Mouse (Mus musculus) heart, embryonic 14.5 days (tissue): ENCODE measurements at regions not wholly inside any gene's neighbourhood (a gene's known extent, or its start where the extent isn't known, plus 50 kb on each side); places are given as distances from the start of the nearest gene placed in this dataset.

ENCODE experiments used
- ATAC-seq: fragments of 200-750 bp; cut with Nextera tagmentation; 2 replicates; pipeline ENCODE4 v1.8.0; 2017; ENCODE audit warnings: low read depth, moderate TSS enrichment; ENCODE audit not compliant: insufficient number of reproducible peaks, insufficient read depth, low FRiP score
- H3K27ac ChIP-seq, 2 experiments: fragments of 200-500 bp in 1 of 2; fragments of 300-500 bp in 1 of 2; sonication (generic) in 1 of 2; replicated peaks in 1 of 2; 2 replicates each; pipeline ENCODE4 v1.5.1; 2012 to 2014; ENCODE audit warnings: low read depth in 2 of 2, low read length in 2 of 2, control low read depth in 1 of 2, mild to moderate bottlenecking in 1 of 2, mixed read lengths in 1 of 2; ENCODE audit not compliant: control insufficient read depth in 1 of 2, insufficient read depth in 1 of 2
- H3K27me3 ChIP-seq: fragments of 300-500 bp; sonication (generic); 2 replicates; pipeline ENCODE4 v1.6.1; 2014; ENCODE audit warnings: mild to moderate bottlenecking, low read length, control low read depth; ENCODE audit not compliant: control insufficient read depth, insufficient read depth
- H3K36me3 ChIP-seq: fragments of 300-500 bp; sonication (generic); 2 replicates; pipeline ENCODE4 v1.6.1; 2014; ENCODE audit warnings: mild to moderate bottlenecking, control low read depth, low read length, mixed read lengths; ENCODE audit not compliant: control insufficient read depth, insufficient read depth
- H3K4me1 ChIP-seq, 2 experiments: fragments of 200-500 bp in 1 of 2; fragments of 300-500 bp in 1 of 2; sonication (generic) in 1 of 2; 2 replicates each; pipeline ENCODE4 v1.6.1; 2012 to 2014; ENCODE audit warnings: low read length in 2 of 2, control low read depth in 1 of 2, mixed read lengths in 1 of 2; ENCODE audit not compliant: control insufficient read depth in 2 of 2, insufficient read depth in 2 of 2
- H3K4me2 ChIP-seq: fragments of 300-500 bp; sonication (generic); 2 replicates; pipeline ENCODE4 v1.6.1; 2014; ENCODE audit warnings: mild to moderate bottlenecking, low read length
- H3K4me3 ChIP-seq, 2 experiments: fragments of 200-500 bp in 1 of 2; fragments of 300-500 bp in 1 of 2; sonication (generic) in 1 of 2; 2 replicates each; pipeline ENCODE4 v1.5.1; 2012 to 2014; ENCODE audit warnings: low read length in 2 of 2, mild to moderate bottlenecking in 2 of 2, control low read depth in 1 of 2, low read depth in 1 of 2, moderate library complexity in 1 of 2; ENCODE audit not compliant: control insufficient read depth in 1 of 2, insufficient read depth in 1 of 2
- H3K9ac ChIP-seq: fragments of 300-500 bp; sonication (generic); 2 replicates; pipeline ENCODE4 v1.6.1; 2014; ENCODE audit warnings: mild to moderate bottlenecking, low read length
- H3K9me3 ChIP-seq: fragments of 300-500 bp; sonication (generic); 2 replicates; pipeline ENCODE4 v1.6.1; 2016; ENCODE audit warnings: low read length, control low read depth; ENCODE audit not compliant: control insufficient read depth
- WGBS: fragments of 180-500 bp; shearing (Covaris S2); extraction: QIAGEN DNeasy Blood & Tissue Kit; methylation state at CpG from one replicate; pipeline ENCODE4 v1.1.7; 2014; 5-methylcytosine and 5-hydroxymethylcytosine counted together

GRCm38 (mm10) chr8:31599536-31599935, 1829.0 kb upstream of the 5930422O12Rik start:
- 0 out of 4 replicates have a peak overlapping the region, but pooled peaks of 1 of the 2 experiments have one; percentile 19 for H3K27ac ChIP-seq
- no peaks in the 10 kb centered on the region for H3K36me3 ChIP-seq
- no peaks in the 10 kb centered on the region for H3K9me3 ChIP-seq
- H3K4me2 ChIP-seq: no peak overlapping the region
- no peak overlapping the region for H3K4me3 ChIP-seq
- ATAC-seq: no peak
- peaks cover 0 to 7% of the 10 kb centered on the region in 2 experiments; a peak in 2 of 4 replicates for H3K4me1 ChIP-seq
- WGBS: 55% methylated on average over 5 of the region's 5 CpGs
- H3K9ac ChIP-seq: no peak overlapping the region
- no peaks in the 10 kb centered on the region for H3K27me3 ChIP-seq

- no peak overlapping the region for H3K4me3 ChIP-seq
- H3K27me3 ChIP-seq: no peaks in the 10 kb centered on the region
- no peak overlapping the region for H3K4me2 ChIP-seq
- no peak overlapping the region for H3K27ac ChIP-seq
- ATAC-seq: no peak
- 53% methylated on average over 3 of the region's 3 CpGs for WGBS
- H3K4me1 ChIP-seq: peaks cover 0 to 7% of the 10 kb centered on the region in 2 experiments; a peak in 2 of 4 replicates
- H3K9ac ChIP-seq: no peak overlapping the region
- H3K9me3 ChIP-seq: no peaks in the 10 kb centered on the region
- no peaks in the 10 kb centered on the region for H3K36me3 ChIP-seq
Observed at GRCm38 (mm10) chr8:31600979-31601378, 1827.5 kb upstream of the 5930422O12Rik start.

GRCm38 (mm10) chr8:31616501-31616900, 1812.0 kb upstream of the 5930422O12Rik start:
- Histone ChIP-seq H3K4me2 (no peak overlapping the region), H3K27ac (no peak overlapping the region), H3K27me3 (no peaks in the 10 kb centered on the region), H3K4me3 (no peak overlapping the region), H3K9me3 (no peaks in the 10 kb centered on the region), H3K9ac (no peak overlapping the region), H3K4me1 (no peaks in the 10 kb centered on the region), H3K36me3 (no peaks in the 10 kb centered on the region)
- ATAC-seq: no peak
- 80% methylated on average over 2 of the region's 2 CpGs for WGBS

GRCm38 (mm10) chr8:31627708-31628107, 1800.8 kb upstream of the 5930422O12Rik start:
- H3K4me1 ChIP-seq: no peaks in the 10 kb centered on the region
- H3K27me3 ChIP-seq: no peaks in the 10 kb centered on the region
- no peaks in the 10 kb centered on the region for H3K9me3 ChIP-seq
- H3K4me3 ChIP-seq: no peak overlapping the region
- no peak overlapping the region for H3K4me2 ChIP-seq
- WGBS: 83% methylated on average over 2 of the region's 2 CpGs
- ATAC-seq: no peak
- H3K27ac ChIP-seq: no peak overlapping the region
- H3K9ac ChIP-seq: no peak overlapping the region
- no peaks in the 10 kb centered on the region for H3K36me3 ChIP-seq

- H3K9me3 ChIP-seq: no peaks in the 10 kb centered on the region
- no peak for ATAC-seq
- no peaks in the 10 kb centered on the region for H3K36me3 ChIP-seq
- H3K27ac ChIP-seq: no peak overlapping the region
- H3K9ac ChIP-seq: no peak overlapping the region
- no peak overlapping the region for H3K4me3 ChIP-seq
- 80% methylated on average over 2 of the region's 2 CpGs for WGBS
- H3K27me3 ChIP-seq: no peaks in the 10 kb centered on the region
- H3K4me1 ChIP-seq: no peaks in the 10 kb centered on the region
- no peak overlapping the region for H3K4me2 ChIP-seq
Observed at GRCm38 (mm10) chr8:31628146-31628545, 1800.4 kb upstream of the 5930422O12Rik start.

GRCm38 (mm10) chr8:31638417-31638816, 1790.1 kb upstream of the 5930422O12Rik start:
- Histone ChIP-seq H3K4me3 (no peak overlapping the region), H3K9me3 (no peaks in the 10 kb centered on the region), H3K4me2 (no peak overlapping the region), H3K9ac (no peak overlapping the region), H3K4me1 (no peaks in the 10 kb centered on the region), H3K36me3 (no peaks in the 10 kb centered on the region), H3K27me3 (no peaks in the 10 kb centered on the region), H3K27ac (no peak overlapping the region)
- 72% methylated on average over 3 of the region's 3 CpGs for WGBS
- ATAC-seq: no peak

- no peaks in the 10 kb centered on the region; a peak in 1 of 4 replicates for H3K4me1 ChIP-seq
- ATAC-seq: no peak
- H3K4me3 ChIP-seq: no peak overlapping the region
- no peak overlapping the region for H3K4me2 ChIP-seq
- no peaks in the 10 kb centered on the region for H3K36me3 ChIP-seq
- no peak overlapping the region for H3K27ac ChIP-seq
- H3K27me3 ChIP-seq: no peaks in the 10 kb centered on the region
- no peak overlapping the region for H3K9ac ChIP-seq
- H3K9me3 ChIP-seq: no peaks in the 10 kb centered on the region
Observed at GRCm38 (mm10) chr8:31663717-31664116, 1764.8 kb upstream of the 5930422O12Rik start.

GRCm38 (mm10) chr8:31665485-31665884, 1763.0 kb upstream of the 5930422O12Rik start:
- Histone ChIP-seq H3K27me3 (no peaks in the 10 kb centered on the region), H3K27ac (no peak overlapping the region), H3K9me3 (no peaks in the 10 kb centered on the region), H3K9ac (no peak overlapping the region), H3K4me3 (no peak overlapping the region), H3K4me1 (no peaks in the 10 kb centered on the region; a peak in 1 of 4 replicates), H3K4me2 (no peak overlapping the region), H3K36me3 (no peaks in the 10 kb centered on the region)
- 79% methylated on average over 4 of the region's 4 CpGs for WGBS
- ATAC-seq: no peak
